Mouse (Mus musculus) ES-Bruce4 (cell line): ENCODE measurements around the gene Ccdc155.

ENCODE experiments used
- CTCF ChIP-seq: IDR thresholded peaks from one replicate; pipeline ENCODE4 v1.8.1; 2011; ENCODE audit warnings: low read depth, low read length
- EP300 ChIP-seq: IDR thresholded peaks from 2 replicates; pipeline ENCODE4 v1.6.1; 2011; ENCODE audit warnings: low read depth, low read length; ENCODE audit not compliant: insufficient read depth

- TF ChIP-seq CTCF (no peak), EP300 (peak; percentile 89)
Observed at GRCm38 (mm10) chr7:45240633-45241388, 36.1 kb upstream of the Ccdc155 start, which contains the start of gene Slc6a16.
